Mouse (Mus musculus): ENCODE measurements around the gene Hspb6.

DNA sequence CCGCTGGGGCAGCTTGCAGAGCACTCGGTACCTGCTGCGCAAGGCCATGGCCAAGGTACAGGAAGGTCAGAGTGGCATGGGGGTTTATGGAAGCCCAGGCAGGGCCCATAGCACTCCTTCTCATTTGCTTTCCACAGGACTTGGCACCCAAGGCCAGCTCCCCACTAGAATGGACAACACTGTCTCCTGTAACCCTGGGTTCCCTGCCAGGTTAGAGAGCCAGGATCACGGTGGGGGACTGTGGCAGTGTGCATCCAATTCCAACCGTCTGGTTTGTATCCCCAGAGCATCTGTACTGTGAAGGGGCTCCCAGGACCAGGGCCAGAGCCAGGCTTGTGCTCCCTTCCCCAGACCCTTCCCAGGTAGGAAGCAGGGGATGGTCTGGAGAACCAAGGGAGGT, 31.1 kb upstream of the Hspb6 start:
- TF ChIP-seq CTCF (IDR thresholded peaks at IDR 0.05; ENCODE audit: insufficient read depth, low read length) = no peak
- TF ChIP-seq POLR2A (IDR thresholded peaks at IDR 0.05; ENCODE audit: borderline replicate concordance, extremely low read depth, low read depth, low read length) = no peak

Data from lung, adult 2 months (tissue).